Mouse (Mus musculus): ENCODE measurements around the gene Arid3c. TPM values are rescaled to one million over a fixed set of nuclear protein-coding genes. Genes with fewer than 3 reads are reported as not detected.

Arid3c gene
- total RNA-seq, 2 experiments from 2014 or later = not detected

DNA sequence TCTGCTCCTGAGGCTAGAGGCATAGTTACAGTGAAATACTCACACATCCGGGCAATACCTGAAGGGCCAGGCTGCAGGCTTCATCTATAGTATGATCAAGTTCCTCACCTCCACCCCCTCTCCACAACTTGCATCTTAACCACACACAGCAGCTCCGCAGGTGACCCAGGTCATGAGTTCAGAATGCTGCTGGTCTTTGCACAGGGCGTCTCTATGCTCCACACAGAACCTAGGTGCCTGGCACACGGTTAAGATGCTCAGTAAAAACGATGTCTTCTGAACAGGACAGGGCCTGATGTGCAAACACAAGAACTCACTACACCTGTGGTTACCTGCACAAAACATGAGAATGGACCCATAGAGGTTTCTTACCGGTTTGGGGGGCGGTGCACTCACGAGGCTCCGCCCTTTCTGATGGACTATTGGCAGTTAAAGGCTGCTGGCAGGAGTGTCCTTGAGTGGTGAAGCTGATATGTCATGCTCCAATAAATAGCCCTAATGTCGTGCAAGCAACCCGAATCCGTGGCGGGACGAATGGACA lies 23.9 kb upstream of the Arid3c start, which contains the start of gene Galt:
Gene Galt, plus strand, starts transcription at position 432 of the 541 bp plus-strand sequence.
- DNase-seq (ENCODE audit: low spot score in 2 of 2) = no peak

DNA sequence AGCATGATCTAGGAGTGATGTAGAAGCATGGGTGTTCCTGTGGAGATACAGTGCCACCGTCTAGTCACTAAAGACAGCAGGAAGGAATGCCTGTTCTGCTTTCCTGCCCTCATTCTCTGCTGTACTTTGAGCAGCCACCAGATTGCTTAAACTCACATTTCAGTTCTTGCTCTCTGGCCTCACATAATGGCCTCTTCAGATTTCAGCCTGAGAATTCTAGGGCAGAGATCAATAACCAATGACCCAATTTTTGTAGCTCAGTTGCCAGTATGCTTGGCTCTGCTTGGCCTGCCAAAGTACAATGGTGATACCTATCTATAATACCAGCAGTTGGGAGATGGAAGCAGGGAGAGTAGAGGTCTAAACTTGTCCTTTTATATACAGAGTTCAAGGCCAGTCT lies 14.1 kb upstream of the Arid3c start:
- DNase-seq (ENCODE audit: low spot score in 2 of 2) = no peak

- DNase-seq (ENCODE audit: low spot score in 2 of 2) = no peak
These were observed 13.2 kb upstream of the Arid3c start for GRCm38 (mm10) chr4:41744131-41744530.

DNA sequence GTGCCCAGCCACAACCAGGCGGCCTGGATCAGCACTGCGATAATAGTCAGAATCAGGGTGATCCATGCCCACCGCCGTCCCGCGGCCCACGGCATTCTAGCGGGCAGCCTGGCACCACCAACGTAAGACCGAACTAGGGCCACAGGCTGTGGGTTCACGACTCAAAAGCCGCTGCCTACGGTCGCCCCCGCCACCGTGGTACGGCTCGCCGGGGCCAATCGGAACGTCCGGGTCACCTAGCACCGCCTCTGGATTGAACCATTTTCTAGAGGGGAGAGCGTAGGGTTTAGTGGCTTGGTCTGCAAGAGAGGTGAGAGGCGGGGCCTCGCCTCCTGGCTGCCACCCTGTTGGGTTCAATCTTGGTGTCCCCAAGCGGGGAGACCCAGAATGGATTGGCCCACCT lies 10.2 kb upstream of the Arid3c start:
- DNase-seq (ENCODE audit: low spot score in 2 of 2) = peak; percentile 91 to 95

DNA sequence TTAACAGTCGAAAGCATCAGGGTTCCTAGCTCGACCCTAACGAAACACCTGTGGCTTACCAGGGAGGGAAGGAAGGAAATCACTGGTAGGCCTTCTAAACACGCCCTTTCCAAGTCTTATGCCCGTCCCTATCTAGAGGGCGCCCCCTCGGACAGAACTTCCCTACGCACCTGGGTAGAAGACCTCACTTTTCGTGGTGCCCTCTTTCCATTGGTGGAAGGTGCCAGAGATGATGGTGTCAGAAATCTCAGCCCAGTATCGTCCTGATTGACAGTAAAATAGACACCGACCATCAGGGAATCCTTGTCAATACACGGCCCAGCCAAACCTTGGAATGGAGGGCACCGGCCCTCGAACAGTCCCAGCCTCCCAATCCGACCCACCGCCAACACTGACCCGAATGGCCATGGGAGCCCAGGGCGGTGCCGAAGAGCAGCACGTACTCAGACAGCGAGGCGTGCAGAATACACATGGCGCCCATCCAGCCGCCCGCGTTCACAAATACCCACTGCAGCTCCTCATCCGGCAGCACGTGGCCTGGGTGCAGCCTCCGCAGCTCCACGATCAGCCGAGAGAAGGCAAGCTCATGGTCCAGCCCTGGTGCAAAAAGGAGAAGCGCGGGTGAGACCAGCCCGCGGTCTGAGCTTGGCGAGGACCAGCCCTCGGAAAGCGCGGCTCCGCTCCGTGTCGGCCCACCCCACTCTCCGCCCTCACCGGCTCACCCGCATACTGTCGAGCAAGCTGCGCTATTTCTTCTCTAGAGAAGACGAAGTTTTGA lies 9.6 kb upstream of the Arid3c start:
- DNase-seq (ENCODE audit: low spot score in 2 of 2) = peak in 1 of 2 experiments; percentile 65

- no peak for DNase-seq (ENCODE audit: low spot score in 2 of 2)
These were observed 8.3 kb upstream of the Arid3c start for GRCm38 (mm10) chr4:41739260-41739659.

GRCm38 (mm10) chr4:41738256-41738603 lies 7.3 kb upstream of the Arid3c start:
- DNase-seq (ENCODE audit: low spot score in 2 of 2) = no peak

DNA sequence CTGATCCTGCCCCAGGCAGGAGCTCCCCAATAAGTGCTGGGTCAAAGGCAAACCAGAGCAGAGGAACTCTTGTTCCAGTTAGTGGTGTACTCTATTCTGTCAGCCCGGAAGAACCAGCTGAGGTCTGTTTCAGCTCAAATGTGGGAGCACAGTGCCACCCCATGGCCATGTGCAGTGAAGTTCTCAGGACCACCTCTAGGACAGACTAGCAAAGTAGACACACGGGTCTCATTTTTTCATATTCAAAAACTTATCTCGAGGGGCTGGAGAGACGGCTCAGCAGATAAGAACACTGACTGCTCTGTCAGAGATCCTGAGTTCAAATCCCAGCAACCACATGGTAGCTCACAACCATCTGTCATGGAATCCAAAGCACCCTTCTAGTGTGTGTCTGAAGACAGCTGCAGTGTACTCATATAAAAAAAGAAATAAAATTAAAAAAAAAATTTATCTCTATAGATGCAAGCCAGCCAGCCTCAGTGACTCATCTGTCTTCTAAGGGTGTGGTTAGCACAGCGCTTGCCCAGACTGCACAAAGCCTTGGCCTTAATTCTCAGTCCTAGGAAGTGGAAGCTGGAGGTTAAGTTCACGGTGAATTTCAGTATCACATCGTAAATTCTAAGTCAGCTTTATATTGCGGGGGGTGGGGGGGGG lies 6.8 kb upstream of the Arid3c start:
- DNase-seq (ENCODE audit: low spot score in 2 of 2) = peak; percentile 66 to 88

DNA sequence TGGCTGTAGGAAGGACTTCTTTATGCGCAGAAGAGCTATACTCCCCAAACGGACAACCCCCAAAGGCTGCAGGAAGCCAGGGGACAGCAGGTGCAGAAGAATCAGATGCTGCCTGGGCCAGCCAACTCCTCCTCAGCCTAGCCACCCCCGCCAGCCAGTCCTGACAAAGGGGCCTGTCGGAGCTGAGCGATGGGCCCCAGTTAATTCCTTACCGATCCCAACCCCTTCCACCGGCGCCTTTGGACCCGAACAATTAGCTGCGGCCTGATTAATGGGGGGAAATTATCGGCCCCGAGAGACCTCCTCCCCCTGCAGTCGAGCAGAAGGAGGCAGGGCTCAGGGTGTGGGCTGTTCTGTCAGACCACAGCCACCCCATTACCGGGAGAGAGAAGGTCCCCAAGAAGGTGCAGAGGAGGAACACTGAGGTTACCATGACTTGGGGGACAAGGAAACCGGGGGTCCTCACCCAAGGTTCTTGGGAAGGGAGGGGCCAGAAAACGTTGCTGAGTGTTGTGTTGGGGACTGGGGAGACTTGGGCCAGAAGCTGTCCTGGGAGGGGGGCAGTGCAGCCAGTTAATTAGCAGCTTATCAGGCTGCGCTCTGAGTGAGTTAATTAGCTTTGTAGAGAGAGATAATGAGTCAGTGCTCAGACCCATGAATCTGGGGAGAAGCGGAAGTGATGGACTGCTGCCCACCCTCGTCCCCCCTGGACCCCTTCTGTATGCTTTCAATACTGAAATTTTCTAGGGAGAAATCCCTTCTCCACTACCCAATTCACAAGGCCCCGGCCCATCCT lies 3.9 kb downstream of the Arid3c start:
- no peak for DNase-seq (ENCODE audit: low spot score in 2 of 2)

DNA sequence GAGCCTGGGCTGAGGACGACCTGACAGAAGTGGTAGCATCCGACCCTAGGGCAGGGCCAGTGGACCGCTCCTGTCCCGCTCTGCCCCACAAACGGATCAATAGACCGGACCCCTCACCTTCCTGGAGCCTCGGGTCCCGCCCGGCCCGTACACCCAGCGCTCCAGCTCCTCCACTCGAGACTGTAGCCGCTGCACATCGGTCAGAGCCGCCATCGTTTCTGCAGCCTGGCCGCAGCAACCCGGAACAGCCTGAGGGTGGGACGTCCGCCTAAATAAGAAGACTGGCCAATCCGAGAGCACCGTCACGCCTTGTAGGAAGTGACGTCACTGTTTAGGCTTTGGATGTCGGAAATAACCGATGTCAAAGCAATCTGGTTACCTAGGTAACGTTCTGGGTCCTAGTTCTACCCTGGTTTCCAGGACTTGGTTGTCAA lies 8.0 kb downstream of the Arid3c start, which contains the start of gene Dctn3:
Gene Dctn3, minus strand, starts transcription at position 253 of the 434 bp plus-strand sequence.
- peak; percentile 78 to 96 for DNase-seq (ENCODE audit: low spot score in 2 of 2)

GRCm38 (mm10) chr4:41716834-41717233 lies 14.1 kb downstream of the Arid3c start:
- DNase-seq (ENCODE audit: low spot score in 2 of 2) = no peak

- peak in 1 of 2 experiments; percentile 71 for DNase-seq (ENCODE audit: low spot score in 2 of 2)
These were observed 15.3 kb downstream of the Arid3c start for GRCm38 (mm10) chr4:41715596-41715995.

GRCm38 (mm10) chr4:41715082-41715481 lies 15.9 kb downstream of the Arid3c start:
- DNase-seq (ENCODE audit: low spot score in 2 of 2) = no peak

GRCm38 (mm10) chr4:41714276-41714675 lies 16.7 kb downstream of the Arid3c start:
- peak in 1 of 2 experiments; percentile 81 for DNase-seq (ENCODE audit: low spot score in 2 of 2)

GRCm38 (mm10) chr4:41713197-41714067 lies 17.5 kb downstream of the Arid3c start, which contains the start of gene Rpp25l:
Gene Rpp25l, minus strand, starts transcription at chr4:41713534.
- peak; percentile 86 to 87 for DNase-seq (ENCODE audit: low spot score in 2 of 2)

- DNase-seq (ENCODE audit: low spot score in 2 of 2) = no peak
These were observed 18.3 kb downstream of the Arid3c start for GRCm38 (mm10) chr4:41712421-41713196.

DNA sequence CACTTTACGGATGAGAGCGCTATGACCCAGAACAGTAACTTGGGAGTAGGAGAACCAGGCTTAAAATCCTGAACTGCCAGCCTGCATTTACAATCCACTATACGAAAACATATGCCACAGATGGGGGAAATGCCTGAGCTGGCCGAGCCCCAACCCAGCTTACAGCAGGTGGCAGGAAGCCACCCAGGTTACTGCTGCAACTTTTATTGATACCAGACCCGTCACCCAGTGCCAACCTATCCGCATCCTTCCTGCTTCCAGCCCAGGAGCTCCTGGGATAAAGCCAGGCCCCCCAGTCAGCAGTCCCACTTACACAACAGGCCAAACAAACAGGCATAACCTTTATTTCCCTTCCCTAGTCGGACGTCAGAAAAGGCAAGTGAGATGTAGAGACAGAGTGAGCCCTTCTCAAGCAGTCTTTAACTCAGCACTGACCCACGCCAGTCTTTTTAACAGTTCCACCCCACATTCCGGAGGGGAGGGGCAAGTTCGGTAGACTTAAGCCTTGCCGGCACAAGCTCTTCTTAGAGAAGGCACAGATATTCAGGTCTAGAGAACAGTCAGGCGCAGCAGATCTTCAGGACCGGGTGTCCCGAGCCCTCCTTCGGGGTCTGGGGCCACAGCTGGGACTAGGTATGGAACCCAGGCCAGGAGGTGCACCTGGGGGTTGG lies 19.1 kb downstream of the Arid3c start:
- DNase-seq (ENCODE audit: low spot score in 2 of 2) = no peak

- DNase-seq (ENCODE audit: low spot score in 2 of 2) = no peak
These were observed 20.7 kb downstream of the Arid3c start for GRCm38 (mm10) chr4:41710229-41710628.

DNA sequence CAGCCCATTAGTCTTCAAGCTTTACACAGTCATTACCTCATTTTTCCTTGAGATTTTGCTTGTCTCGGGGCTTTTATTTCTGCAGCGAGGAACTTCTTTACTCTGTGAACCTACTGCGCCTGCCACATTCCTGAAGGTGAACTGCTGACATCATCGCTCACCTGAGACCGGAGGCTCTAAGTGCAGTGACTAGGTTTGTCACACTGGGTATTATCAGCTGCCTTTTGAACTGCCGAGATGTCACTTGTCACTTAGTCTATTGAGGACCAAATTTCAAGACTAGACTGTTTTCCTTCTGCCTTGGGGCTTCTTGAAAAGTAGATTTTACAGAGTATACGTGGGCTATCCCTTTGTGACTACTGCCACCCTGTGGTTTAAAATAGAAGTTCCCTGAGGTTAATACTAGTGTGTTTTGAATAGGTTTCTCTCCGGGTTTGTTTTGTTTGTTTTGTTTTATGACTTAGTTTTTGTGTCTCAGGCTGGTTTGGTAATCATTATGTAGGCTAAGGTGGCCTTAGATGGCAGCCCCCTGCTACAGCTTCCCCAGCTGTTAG lies 22.7 kb downstream of the Arid3c start:
- DNase-seq (ENCODE audit: low spot score in 2 of 2) = peak in 1 of 2 experiments; percentile 86
